Mouse (Mus musculus): Measurements from ENCODE around the gene Lrrc52. TPM values are rescaled to one million over a fixed set of nuclear protein-coding genes. Genes with fewer than 3 reads are reported as not detected.

Lrrc52 gene
- total and polyA plus RNA-seq, 3 experiments = not detected

GRCm38 (mm10) chr1:167491501-167491900 lies 24.9 kb upstream of the Lrrc52 start:
- dilution Hi-C loops (cut with MboI; ENCODE audit: extremely low pct_ligation_motif_present, extremely low pct_unique_long_range_greater_than_20kb, low sequenced_read_pairs) = no loop called here

GRCm38 (mm10) chr1:167487933-167488332 lies 21.4 kb upstream of the Lrrc52 start:
- H3K4me2 ChIP-seq (ENCODE audit: insufficient read depth, low read depth, poor library complexity, severe bottlenecking) = no peak overlapping the region
- peaks cover 71% of the 10 kb centered on the region for H3K27me3 ChIP-seq (replicated peaks)
- no peak for DNase-seq (ENCODE audit: extremely low read depth)
- dilution Hi-C loops (cut with MboI; ENCODE audit: extremely low pct_ligation_motif_present, extremely low pct_unique_long_range_greater_than_20kb, low sequenced_read_pairs) (no loop called here), in situ Hi-C loops (cut with MboI; ENCODE audit: low pct_ligation_motif_present, low pct_unique_long_range_greater_than_20kb, low sequenced_read_pairs) (no loop called here)
- H3K79me2 ChIP-seq (replicated peaks; ENCODE audit: control insufficient read depth, extremely low read depth, insufficient read depth, poor library complexity, severe bottlenecking) = no peaks in the 10 kb centered on the region
- no peak overlapping the region for H3K4me3 ChIP-seq (replicated peaks in 1 of 3; ENCODE audit: low read depth in 2 of 3, low read length in 2 of 3, poor library complexity in 1 of 3)
- H3K27ac ChIP-seq (ENCODE audit: insufficient read depth, low read depth) = no peak overlapping the region
- H3K9ac ChIP-seq (ENCODE audit: insufficient read depth, low read depth) = no peak overlapping the region
- H3K4me1 ChIP-seq (ENCODE audit: control insufficient read depth in 1 of 2, insufficient read depth in 2 of 2) = no peaks in the 10 kb centered on the region
- H3K9me3 ChIP-seq (replicated peaks; ENCODE audit: low read length) = no peaks in the 10 kb centered on the region
- H3K36me3 ChIP-seq (replicated peaks in 1 of 2; ENCODE audit: control insufficient read depth in 1 of 2, insufficient read depth in 1 of 2, low read length in 1 of 2) = no peaks in the 10 kb centered on the region
- no peak for TF ChIP-seq RCOR1 (conservative IDR thresholded peaks at IDR 0.05; ENCODE audit: low read depth, low read length)

More at GRCm38 (mm10) chr1:167491501-167491900, 24.9 kb upstream of the Lrrc52 start:
- Histone ChIP-seq H3K36me3 (replicated peaks in 1 of 2; ENCODE audit: control insufficient read depth in 1 of 2, insufficient read depth in 1 of 2, low read length in 1 of 2) (no peaks in the 10 kb centered on the region), H3K9ac (ENCODE audit: insufficient read depth, low read depth) (no peak overlapping the region), H3K79me2 (replicated peaks; ENCODE audit: control insufficient read depth, extremely low read depth, insufficient read depth, poor library complexity, severe bottlenecking) (no peaks in the 10 kb centered on the region), H3K27me3 (replicated peaks) (peaks cover 64% of the 10 kb centered on the region), H3K4me3 (replicated peaks in 1 of 3; ENCODE audit: low read depth in 2 of 3, low read length in 2 of 3, poor library complexity in 1 of 3) (no peak overlapping the region), H3K4me2 (ENCODE audit: insufficient read depth, low read depth, poor library complexity, severe bottlenecking) (no peak overlapping the region), H3K27ac (ENCODE audit: insufficient read depth, low read depth) (no peak overlapping the region), H3K4me1 (ENCODE audit: control insufficient read depth in 1 of 2, insufficient read depth in 2 of 2) (no peaks in the 10 kb centered on the region), H3K9me3 (replicated peaks; ENCODE audit: low read length) (no peaks in the 10 kb centered on the region)
- no peak for DNase-seq (ENCODE audit: extremely low read depth)
- TF ChIP-seq UBTF (IDR thresholded peaks at IDR 0.05; ENCODE audit: low read depth, low read length) (no peak), JUND (conservative IDR thresholded peaks at IDR 0.05; ENCODE audit: low read depth, low read length) (no peak), USF2 (conservative IDR thresholded peaks at IDR 0.05; ENCODE audit: low read depth, low read length) (no peak), ETS1 (conservative IDR thresholded peaks at IDR 0.05; ENCODE audit: low read depth, low read length) (no peak), ZNF384 (IDR thresholded peaks at IDR 0.05; ENCODE audit: low read depth, low read length) (no peak), POLR2AphosphoS2 (IDR thresholded peaks at IDR 0.05; ENCODE audit: low read depth, low read length) (no peak), BHLHE40 (IDR thresholded peaks at IDR 0.05; ENCODE audit: low read depth, low read length) (no peak), MYC (IDR thresholded peaks at IDR 0.05; ENCODE audit: low read depth, low read length) (no peak), SMC3 (IDR thresholded peaks at IDR 0.05; ENCODE audit: low read depth, low read length) (no peak), E2F4 (IDR thresholded peaks at IDR 0.05; ENCODE audit: insufficient replicate concordance, low read depth, low read length) (no peak), CTCF (conservative IDR thresholded peaks at IDR 0.05 in 1 of 2, IDR thresholded peaks at IDR 0.05 in 1 of 2; ENCODE audit: low read depth in 2 of 2, low read length in 2 of 2) (no peak), POLR2A (IDR thresholded peaks at IDR 0.05; ENCODE audit: low read depth, low read length) (no peak), ELF1 (IDR thresholded peaks at IDR 0.05; ENCODE audit: low read depth, low read length) (no peak), ZMIZ1 (IDR thresholded peaks at IDR 0.05; ENCODE audit: low read depth, low read length) (no peak), KAT2A (IDR thresholded peaks at IDR 0.05; ENCODE audit: insufficient replicate concordance, low read length) (no peak), NRF1 (IDR thresholded peaks at IDR 0.05; ENCODE audit: low read depth, low read length) (no peak), EP300 (IDR thresholded peaks at IDR 0.05; ENCODE audit: low read length) (no peak), IRF4 (IDR thresholded peaks at IDR 0.05; ENCODE audit: low read depth, low read length) (no peak)
- in situ Hi-C loops (cut with MboI; ENCODE audit: low pct_ligation_motif_present, low pct_unique_long_range_greater_than_20kb, low sequenced_read_pairs) = no loop called here

All from CH12.LX (cell line).